Mouse (Mus musculus): ENCODE measurements around the gene Ptgfrn.

- TF ChIP-seq EP300 (IDR thresholded peaks at IDR 0.05; ENCODE audit: low read depth) (no peak), CTCF (IDR thresholded peaks at IDR 0.05; ENCODE audit: low read depth) (no peak)
These were observed 58.5 kb downstream of the Ptgfrn start for GRCm38 (mm10) chr3:101051601-101052000.

All from heart, postnatal 0 days (tissue).